Mouse (Mus musculus) olfactory bulb, adult 2 months (tissue): ENCODE measurements around the gene Mypop. TPM values are rescaled to one million over a fixed set of nuclear protein-coding genes. Genes with fewer than 3 reads are reported as not detected.

Experiments used
- H3K27ac ChIP-seq: fragments of 200-500 bp; 2 replicates; pipeline ENCODE4 v1.5.1; 2012; ENCODE audit warnings: low read depth, low read length; ENCODE audit not compliant: insufficient read depth
- H3K4me1 ChIP-seq: fragments of 200-500 bp; 2 replicates; pipeline ENCODE4 v1.6.1; 2012; ENCODE audit warnings: low read length; ENCODE audit not compliant: control insufficient read depth, insufficient read depth
- H3K4me3 ChIP-seq: fragments of 200-500 bp; 2 replicates; pipeline ENCODE4 v1.5.1; 2012; ENCODE audit warnings: mild to moderate bottlenecking, low read depth, low read length, moderate library complexity; ENCODE audit not compliant: insufficient read depth
- CTCF ChIP-seq: fragments of 200-500 bp; IDR thresholded peaks from 2 replicates; pipeline ENCODE4 v1.5.1; 2012; ENCODE audit warnings: low read depth, mild to moderate bottlenecking, low read length, moderate library complexity; ENCODE audit not compliant: insufficient read depth
- POLR2A ChIP-seq: fragments of 200-500 bp; IDR thresholded peaks from 2 replicates; pipeline ENCODE4 v1.6.1; 2012; ENCODE audit warnings: mild to moderate bottlenecking, low read depth, low read length, moderate library complexity; ENCODE audit not compliant: insufficient read depth
- WGBS: fragments of 180-500 bp; shearing (Covaris S2); methylation state at CpG from one replicate; pipeline ENCODE4 v1.1.7; 2018; 5-methylcytosine and 5-hydroxymethylcytosine counted together
- polyA plus RNA-seq: library from polyadenylated mRNA; stranded (reverse); fragments of >200 nt; gene quantifications from 2 replicates; pipeline ENCODE4 v1.2.4, GENCODE M21; 2012; ENCODE audit warnings: low replicate concordance; ENCODE audit not compliant: missing spikeins, insufficient read depth, insufficient read length

Mypop gene
- polyA plus RNA-seq, 1 experiment, result not detected

GRCm38 (mm10) chr7:19001066-19001806, 10.2 kb downstream of the Mypop start:
- H3K4me3 ChIP-seq, result no peak overlapping the region
- TF ChIP-seq CTCF (no peak), POLR2A (no peak)
- H3K4me1 ChIP-seq, result peaks cover 35% of the 10 kb centered on the region
- 41% methylated on average over 18 of the region's 18 CpGs for WGBS
- H3K27ac ChIP-seq, result no peak overlapping the region

- H3K27ac ChIP-seq, result no peak overlapping the region
- TF ChIP-seq CTCF, result no peak
- TF ChIP-seq POLR2A, result no peak
- H3K4me1 ChIP-seq, result peaks cover 37% of the 10 kb centered on the region
- no peak overlapping the region for H3K4me3 ChIP-seq
- WGBS, result 66% methylated on average over 3 of the region's 3 CpGs
Measured at GRCm38 (mm10) chr7:19001807-19002085, 10.7 kb downstream of the Mypop start.

GRCm38 (mm10) chr7:19002115-19002514, 11.1 kb downstream of the Mypop start:
- Histone ChIP-seq H3K4me3 (no peak overlapping the region), H3K27ac (no peak overlapping the region), H3K4me1 (peaks cover 39% of the 10 kb centered on the region)
- TF ChIP-seq CTCF (no peak), POLR2A (no peak)
- 8% methylated on average over 4 of the region's 4 CpGs for WGBS

GRCm38 (mm10) chr7:19002848-19003498, 11.9 kb downstream of the Mypop start:
- TF ChIP-seq POLR2A (no peak), CTCF (no peak)
- peak overlapping the region; percentile 51 for H3K4me3 ChIP-seq
- H3K4me1 ChIP-seq, result peaks cover 45% of the 10 kb centered on the region
- H3K27ac ChIP-seq, result peak overlapping the region; percentile 90
- WGBS, result 1% methylated on average over 17 of the region's 17 CpGs

- Histone ChIP-seq H3K4me1 (peaks cover 42% of the 10 kb centered on the region), H3K4me3 (peak within 1 kb of the TSS; percentile 85), H3K27ac (peak within 1 kb of the TSS; percentile 96)
- 1% methylated on average over 89 of the region's 90 CpGs for WGBS
- TF ChIP-seq CTCF, result no peak
- peak; percentile 92 for TF ChIP-seq POLR2A
Measured at GRCm38 (mm10) chr7:19003902-19004630, 13.0 kb downstream of the Mypop start, which contains the start of gene Irf2bp1. Gene Irf2bp1 (plus strand): TSS chr7:19004044.

- TF ChIP-seq POLR2A, result no peak
- TF ChIP-seq CTCF, result no peak
- no peak overlapping the region for H3K27ac ChIP-seq
- peak overlapping the region; percentile 85 for H3K4me3 ChIP-seq
- peaks cover 40% of the 10 kb centered on the region for H3K4me1 ChIP-seq
- WGBS, result 5% methylated on average over 34 of the region's 34 CpGs
Measured at GRCm38 (mm10) chr7:19004631-19005079, 13.6 kb downstream of the Mypop start.

- H3K4me3 ChIP-seq, result 0 out of 2 replicates have a peak overlapping the region, but pooled peaks have one; percentile 85
- WGBS, result 77% methylated on average over 34 of the region's 34 CpGs
- peaks cover 38% of the 10 kb centered on the region for H3K4me1 ChIP-seq
- H3K27ac ChIP-seq, result no peak overlapping the region
- TF ChIP-seq CTCF (no peak), POLR2A (no peak)
Measured at GRCm38 (mm10) chr7:19005417-19006121, 14.5 kb downstream of the Mypop start.

- Histone ChIP-seq H3K4me3 (no peak overlapping the region), H3K4me1 (peaks cover 36% of the 10 kb centered on the region), H3K27ac (no peak overlapping the region)
- WGBS, result 5% methylated on average over 12 of the region's 12 CpGs
- peak; percentile 90 for TF ChIP-seq CTCF
- TF ChIP-seq POLR2A, result no peak
Measured at GRCm38 (mm10) chr7:19006476-19006875, 15.4 kb downstream of the Mypop start.
